Mouse (Mus musculus) stomach, embryonic 14.5 days (tissue): ENCODE results near the gene Azin2. TPM values are rescaled to one million over a fixed set of nuclear protein-coding genes. Genes with fewer than 3 reads are reported as not detected.
A peak's percentile ranks its signal among the peaks of the same experiment; 100 is the strongest.

Experiments used
- ATAC-seq: fragments of 200-750 bp; cut with Nextera tagmentation; 2 replicates; pipeline ENCODE4 v1.8.0; 2017; ENCODE audit warnings: low read depth, moderate TSS enrichment; ENCODE audit not compliant: insufficient number of reproducible peaks, insufficient read depth, low FRiP score
- H3K27ac ChIP-seq: fragments of 300-500 bp; sonication (generic); 2 replicates; pipeline ENCODE4 v1.5.1; 2014; ENCODE audit warnings: mild to moderate bottlenecking, low read length, moderate library complexity, mixed read lengths
- H3K27me3 ChIP-seq: fragments of 300-500 bp; sonication (generic); 2 replicates; pipeline ENCODE4 v1.6.1; 2014; ENCODE audit warnings: low read length, control low read depth, mixed read lengths; ENCODE audit not compliant: control insufficient read depth, insufficient read depth
- H3K36me3 ChIP-seq: fragments of 300-500 bp; sonication (generic); 2 replicates; pipeline ENCODE4 v1.6.1; 2014; ENCODE audit warnings: mild to moderate bottlenecking, control low read depth, low read length, moderate library complexity, mixed read lengths; ENCODE audit not compliant: control insufficient read depth, insufficient read depth
- H3K4me1 ChIP-seq: fragments of 300-500 bp; sonication (generic); 2 replicates; pipeline ENCODE4 v1.6.1; 2014; ENCODE audit warnings: low read length, control low read depth, mixed read lengths; ENCODE audit not compliant: control insufficient read depth, insufficient read depth
- H3K4me2 ChIP-seq: fragments of 300-500 bp; sonication (generic); replicated peaks from 2 replicates; pipeline ENCODE4 v1.6.1; 2014; ENCODE audit warnings: low read depth, low read length, control low read depth
- H3K4me3 ChIP-seq: fragments of 300-500 bp; sonication (generic); 2 replicates; pipeline ENCODE4 v1.5.1; 2014; ENCODE audit warnings: low read depth, low read length, control low read depth
- H3K9ac ChIP-seq: fragments of 300-500 bp; sonication (generic); replicated peaks from 2 replicates; pipeline ENCODE4 v1.6.1; 2014; ENCODE audit warnings: low read depth, mild to moderate bottlenecking, control low read depth, low read length, moderate library complexity, mixed read lengths
- H3K9me3 ChIP-seq: fragments of 300-500 bp; sonication (generic); 2 replicates; pipeline ENCODE4 v1.6.1; 2016; ENCODE audit warnings: low read depth, low read length, control low read depth; ENCODE audit not compliant: control insufficient read depth
- WGBS: fragments of 180-500 bp; shearing (Covaris S2); extraction: QIAGEN DNeasy Blood & Tissue Kit; methylation state at CpG from one replicate; pipeline ENCODE4 v1.1.7; 2014; 5-methylcytosine and 5-hydroxymethylcytosine counted together
- polyA plus RNA-seq: library from polyadenylated mRNA; unstranded; fragments of >200 nt; fragmentation: Nextera tagmentation; extraction: Ambion mirVana; gene quantifications from 2 replicates; pipeline ENCODE4 v1.2.1, GENCODE M21; 2014

Azin2 gene
- polyA plus RNA-seq, 1 experiment from 2014 or later = 19.1 TPM

DNA sequence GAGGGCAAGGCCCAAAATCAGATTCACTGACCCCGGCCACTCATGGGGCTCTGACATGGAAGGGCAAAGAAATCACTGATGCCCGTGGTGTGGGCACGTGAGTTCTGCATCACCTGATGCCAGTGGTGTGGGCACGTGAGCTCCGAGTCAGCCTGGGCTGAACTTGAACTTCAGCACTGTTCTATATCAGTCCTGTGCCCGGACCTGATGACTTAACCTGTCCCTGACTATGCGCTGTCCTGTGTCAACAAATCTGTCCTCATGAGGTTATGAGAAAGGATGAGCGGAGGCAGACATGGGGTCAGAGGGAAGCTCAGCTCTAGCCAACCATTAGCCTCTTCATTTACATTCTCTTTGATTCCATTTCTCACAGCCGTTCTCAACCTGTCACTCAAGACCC is 15.5 kb downstream of the Azin2 start:
- Histone ChIP-seq H3K36me3 (no peaks in the 10 kb centered on the region), H3K9ac (no peak overlapping the region), H3K9me3 (no peaks in the 10 kb centered on the region), H3K27ac (no peak overlapping the region), H3K4me1 (no peaks in the 10 kb centered on the region), H3K4me3 (no peak overlapping the region), H3K4me2 (no peak overlapping the region), H3K27me3 (no peaks in the 10 kb centered on the region)
- no peak for ATAC-seq
- WGBS = 76% methylated on average over 9 of the region's 9 CpGs

DNA sequence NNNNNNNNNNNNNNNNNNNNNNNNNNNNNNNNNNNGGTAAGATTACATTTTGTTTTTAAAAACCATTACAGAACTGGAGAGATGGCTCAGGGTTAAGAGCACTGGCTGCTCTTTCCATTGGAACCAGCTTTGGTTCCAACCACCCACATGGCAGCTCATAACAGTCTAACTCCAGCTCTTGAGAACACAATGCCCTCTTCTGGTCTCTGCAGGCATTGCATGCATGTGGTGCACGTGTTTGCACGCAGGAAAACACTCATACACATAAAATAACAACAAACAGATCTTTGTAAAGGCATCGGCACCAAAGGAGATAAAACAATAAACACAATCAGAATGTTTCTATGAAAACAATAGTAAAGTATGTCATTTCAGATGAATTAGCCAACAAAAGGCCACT is 19.9 kb downstream of the Azin2 start:
- H3K4me2 ChIP-seq = no peak overlapping the region
- 54% methylated on average over 3 of the region's 3 CpGs for WGBS
- ATAC-seq = no peak

DNA sequence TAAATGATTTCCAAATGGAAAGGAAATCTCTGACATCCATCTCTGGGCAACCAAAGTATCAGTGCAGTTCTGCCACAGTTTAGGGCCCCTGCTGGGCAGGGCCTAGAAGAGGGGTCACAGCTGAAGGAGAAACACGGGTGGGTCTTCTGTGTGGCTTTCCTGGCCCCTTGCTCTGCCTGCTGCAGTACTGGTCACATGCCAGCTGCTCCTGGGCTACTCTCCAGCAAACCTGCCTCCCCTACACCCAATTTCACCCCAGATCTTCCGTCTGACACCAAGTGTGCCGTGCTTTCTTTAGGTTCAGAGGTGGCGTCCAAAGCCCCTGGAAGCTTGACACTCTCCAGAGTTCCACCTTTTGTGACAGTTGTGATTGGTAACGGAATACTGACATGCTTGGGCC is 26.6 kb downstream of the Azin2 start:
- H3K4me3 ChIP-seq = no peak overlapping the region
- no peak for ATAC-seq
- no peaks in the 10 kb centered on the region for H3K27me3 ChIP-seq
- H3K4me1 ChIP-seq = no peaks in the 10 kb centered on the region
- H3K4me2 ChIP-seq = no peak overlapping the region
- H3K27ac ChIP-seq = no peak overlapping the region
- H3K9me3 ChIP-seq = no peaks in the 10 kb centered on the region
- H3K9ac ChIP-seq = no peak overlapping the region
- H3K36me3 ChIP-seq = no peaks in the 10 kb centered on the region
- 59% methylated on average over 5 of the region's 5 CpGs for WGBS

More for the DNA sequence above, 19.9 kb downstream of the Azin2 start:
- Histone ChIP-seq H3K9ac (no peak overlapping the region), H3K4me1 (no peaks in the 10 kb centered on the region), H3K36me3 (no peaks in the 10 kb centered on the region), H3K4me3 (no peak overlapping the region), H3K27me3 (no peaks in the 10 kb centered on the region), H3K9me3 (no peaks in the 10 kb centered on the region), H3K27ac (no peak overlapping the region)

DNA sequence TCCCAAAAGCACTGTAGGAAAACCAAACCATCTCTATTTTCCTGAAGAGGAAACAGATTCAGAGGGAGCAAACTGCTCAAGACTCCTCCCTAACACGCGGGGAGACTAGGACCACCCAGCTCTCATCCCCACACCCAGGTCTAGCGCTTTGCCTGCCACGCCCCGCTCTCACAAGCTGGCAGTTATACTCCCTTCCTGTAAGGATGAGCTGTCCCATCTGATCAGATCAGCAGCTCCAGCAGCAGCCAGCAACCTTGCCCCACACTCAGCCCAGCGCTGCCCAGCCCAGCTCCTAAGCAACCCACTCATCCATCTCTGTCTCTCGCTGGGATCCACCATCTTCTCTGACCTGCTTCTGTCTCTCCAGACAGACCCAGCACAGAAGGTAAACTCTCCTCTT is 29.5 kb downstream of the Azin2 start:
- no peaks in the 10 kb centered on the region for H3K4me1 ChIP-seq
- H3K4me3 ChIP-seq = no peak overlapping the region
- 42% methylated on average over 7 of the region's 7 CpGs for WGBS
- no peaks in the 10 kb centered on the region for H3K27me3 ChIP-seq
- H3K4me2 ChIP-seq = no peak overlapping the region
- no peak overlapping the region for H3K9ac ChIP-seq
- H3K9me3 ChIP-seq = no peaks in the 10 kb centered on the region
- no peak for ATAC-seq
- H3K27ac ChIP-seq = no peak overlapping the region
- no peaks in the 10 kb centered on the region for H3K36me3 ChIP-seq

DNA sequence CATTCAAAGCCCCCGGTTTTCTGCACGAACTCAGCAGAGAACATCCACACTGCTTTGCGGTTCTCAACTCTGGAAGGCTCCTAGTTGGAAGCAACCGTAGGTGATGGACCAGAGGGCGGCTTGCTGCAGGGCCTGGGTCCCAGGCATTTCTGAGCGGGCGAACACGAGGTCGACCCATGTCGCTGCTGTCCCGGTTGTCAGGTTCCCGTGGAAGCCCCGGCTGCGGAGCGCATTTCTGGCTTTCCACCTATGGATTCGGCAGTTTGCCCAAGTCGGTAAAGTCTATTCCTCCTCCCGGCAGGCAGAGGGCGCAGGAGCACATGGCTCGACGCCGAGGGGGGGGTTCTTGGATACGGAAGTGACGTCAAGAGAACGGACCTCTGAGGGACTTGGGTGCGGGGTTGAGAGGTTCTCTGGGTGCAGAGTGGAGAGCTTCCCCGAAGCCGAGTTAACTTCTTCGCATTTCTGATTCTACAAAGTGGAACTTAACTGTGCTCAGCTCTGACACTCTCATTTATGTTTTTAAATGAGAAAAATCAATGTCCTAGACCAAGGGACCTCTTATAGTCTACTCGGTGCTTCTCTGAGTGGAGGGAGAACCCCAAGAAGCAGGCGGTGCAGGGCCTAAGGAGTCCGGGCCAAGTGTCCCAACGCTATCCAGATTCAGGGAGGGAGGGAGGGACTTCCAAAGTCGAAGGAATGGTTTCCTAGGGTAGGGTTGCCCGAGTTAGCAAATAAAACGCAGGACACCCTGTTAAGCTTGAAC is 37.2 kb downstream of the Azin2 start:
- 0 out of 2 replicates have a peak, but pooled peaks cover 2% of the 10 kb centered on the region for H3K4me1 ChIP-seq
- no peaks in the 10 kb centered on the region; the same call in 1 of the 2 replicates for H3K27me3 ChIP-seq
- no peak overlapping the region; the same call in 1 of the 2 replicates for H3K9ac ChIP-seq
- H3K4me2 ChIP-seq = peak overlapping the region; percentile 75
- no peak overlapping the region for H3K27ac ChIP-seq
- ATAC-seq = peak; percentile 72
- H3K36me3 ChIP-seq = no peaks in the 10 kb centered on the region
- H3K9me3 ChIP-seq = no peaks in the 10 kb centered on the region
- 13% methylated on average over 36 of the region's 36 CpGs for WGBS
- H3K4me3 ChIP-seq = peak overlapping the region; percentile 32

DNA sequence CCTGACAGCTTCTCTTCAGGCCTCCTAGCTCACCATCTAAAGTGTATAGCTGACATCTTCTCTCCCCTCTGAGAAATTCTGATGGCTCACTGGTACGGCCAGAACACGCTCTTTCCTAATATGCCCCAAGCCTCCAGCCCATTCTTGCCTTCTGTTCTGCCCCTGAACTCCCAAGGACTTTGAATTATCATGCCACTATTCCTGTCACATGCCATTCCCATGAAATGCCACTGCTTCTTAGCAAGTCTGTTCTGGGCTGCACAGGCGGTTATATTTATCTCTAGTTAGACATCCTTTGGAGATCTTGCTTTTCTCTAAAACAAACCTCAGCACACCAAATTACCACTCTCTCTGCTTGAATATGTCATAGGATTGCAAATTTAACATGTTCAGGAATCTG is 38.6 kb downstream of the Azin2 start:
- no peak for ATAC-seq
- 0 out of 2 replicates have a peak, but pooled peaks cover 2% of the 10 kb centered on the region for H3K4me1 ChIP-seq
- no peak overlapping the region for H3K4me3 ChIP-seq
- no peaks in the 10 kb centered on the region for H3K9me3 ChIP-seq
- no peak overlapping the region for H3K9ac ChIP-seq
- no peaks in the 10 kb centered on the region; the same call in 1 of the 2 replicates for H3K27me3 ChIP-seq
- H3K36me3 ChIP-seq = no peaks in the 10 kb centered on the region
- no peak overlapping the region for H3K4me2 ChIP-seq
- no peak overlapping the region for H3K27ac ChIP-seq
- WGBS = 89% methylated on average over 3 of the region's 3 CpGs

DNA sequence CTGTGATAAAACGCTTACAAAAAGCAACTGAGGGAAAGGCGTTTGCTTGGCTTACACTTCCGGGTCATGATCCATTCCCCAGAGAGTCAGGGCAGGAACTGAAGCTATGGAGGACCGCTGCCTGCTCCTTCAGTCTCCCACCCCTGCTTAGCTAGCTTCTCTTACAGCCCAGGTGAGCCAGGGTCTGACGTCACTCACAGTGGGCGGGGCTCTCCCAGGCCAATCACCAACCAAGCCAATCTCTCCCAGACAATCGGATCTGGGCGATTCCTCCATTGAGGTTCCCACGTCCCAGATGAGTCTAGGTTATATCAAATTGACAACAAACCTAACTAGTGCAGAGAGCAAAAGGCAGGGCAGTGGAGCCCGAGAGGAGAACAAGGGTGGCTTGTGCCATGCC is 43.1 kb downstream of the Azin2 start:
- WGBS = 19% methylated on average over 10 of the region's 10 CpGs
- no peaks in the 10 kb centered on the region; the same call in 1 of the 2 replicates for H3K27me3 ChIP-seq
- peaks cover 4% of the 10 kb centered on the region; the same call in 1 of the 2 replicates for H3K4me1 ChIP-seq
- H3K9me3 ChIP-seq = no peaks in the 10 kb centered on the region
- ATAC-seq = no peak
- no peak overlapping the region for H3K4me3 ChIP-seq
- no peak overlapping the region for H3K4me2 ChIP-seq
- H3K27ac ChIP-seq = no peak overlapping the region
- H3K9ac ChIP-seq = no peak overlapping the region
- no peaks in the 10 kb centered on the region for H3K36me3 ChIP-seq

DNA sequence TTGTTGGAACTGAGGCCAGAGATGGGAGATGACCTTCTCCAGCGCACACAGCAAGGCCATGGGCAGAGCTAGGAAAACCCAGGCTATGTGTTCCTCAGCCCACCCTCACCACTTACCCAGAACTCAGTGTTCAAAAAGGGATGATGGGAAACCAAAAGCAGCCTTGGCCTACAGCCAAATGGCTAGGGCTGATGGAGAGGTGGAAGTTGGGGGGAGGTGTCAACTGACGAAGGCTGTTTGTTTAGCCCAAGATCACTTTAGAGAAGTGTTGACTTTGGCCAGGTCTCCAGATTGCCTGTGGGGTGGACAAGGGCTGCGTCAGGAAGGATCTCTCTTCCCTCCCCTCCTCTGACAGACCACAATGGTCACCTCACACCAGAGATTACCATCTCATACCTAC is 44.1 kb downstream of the Azin2 start:
- H3K27me3 ChIP-seq = no peaks in the 10 kb centered on the region; the same call in 1 of the 2 replicates
- H3K4me3 ChIP-seq = no peak overlapping the region
- H3K9me3 ChIP-seq = no peaks in the 10 kb centered on the region
- 31% methylated on average over 3 of the region's 3 CpGs for WGBS
- H3K9ac ChIP-seq = no peak overlapping the region
- no peak overlapping the region for H3K4me2 ChIP-seq
- no peak for ATAC-seq
- peaks cover 4% of the 10 kb centered on the region; the same call in 1 of the 2 replicates for H3K4me1 ChIP-seq
- no peak overlapping the region for H3K27ac ChIP-seq
- H3K36me3 ChIP-seq = no peaks in the 10 kb centered on the region
